Mouse (Mus musculus): ENCODE data around the gene Grxcr1. TPM values are rescaled to one million over a fixed set of nuclear protein-coding genes. Genes with fewer than 3 reads are reported as not detected.

The Grxcr1 gene
- polyA plus RNA-seq, 1 experiment from 2014 or later, result not detected

DNA sequence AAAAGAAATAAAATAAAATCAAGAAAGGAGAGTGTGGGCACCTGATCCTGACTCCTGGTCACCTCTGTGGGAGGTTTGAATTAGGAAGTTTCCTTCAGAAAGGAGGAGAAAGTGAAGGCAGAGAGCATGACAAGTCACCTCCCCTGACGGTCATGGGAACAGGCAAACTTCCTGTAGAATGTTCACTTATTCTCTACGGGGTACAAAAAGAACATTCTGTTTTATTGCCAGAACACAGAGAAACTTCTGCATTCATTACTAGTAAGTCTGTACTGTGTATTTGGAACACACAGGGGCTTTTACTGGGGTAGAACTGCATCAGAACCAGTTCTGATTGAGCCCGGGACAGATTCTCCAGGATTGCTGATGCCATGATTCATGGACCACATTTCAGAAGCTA, 55.5 kb downstream of the Grxcr1 start:
- Histone ChIP-seq H3K27ac (replicated peaks) (no peak overlapping the region), H3K4me1 (no peaks in the 10 kb centered on the region), H3K4me3 (no peak overlapping the region), H3K9ac (no peak overlapping the region), H3K4me2 (no peak overlapping the region), H3K36me3 (no peaks in the 10 kb centered on the region), H3K27me3 (replicated peaks) (no peaks in the 10 kb centered on the region), H3K9me3 (no peaks in the 10 kb centered on the region)
- ATAC-seq (ENCODE audit: extremely low read depth, insufficient number of reproducible peaks, low FRiP score, low TSS enrichment), result no peak
- 70% methylated on average over 3 of the region's 3 CpGs for WGBS

GRCm38 (mm10) chr5:68093085-68093484, 61.5 kb downstream of the Grxcr1 start:
- no peak for ATAC-seq (ENCODE audit: extremely low read depth, insufficient number of reproducible peaks, low FRiP score, low TSS enrichment)
- Histone ChIP-seq H3K27ac (replicated peaks) (no peak overlapping the region), H3K9me3 (no peaks in the 10 kb centered on the region), H3K4me1 (no peaks in the 10 kb centered on the region), H3K27me3 (replicated peaks) (no peaks in the 10 kb centered on the region), H3K36me3 (no peaks in the 10 kb centered on the region), H3K4me2 (no peak overlapping the region), H3K4me3 (no peak overlapping the region), H3K9ac (no peak overlapping the region)
- 39% methylated on average over 2 of the region's 2 CpGs for WGBS

GRCm38 (mm10) chr5:68097665-68098624, 66.3 kb downstream of the Grxcr1 start:
- 70% methylated on average over 5 of the region's 5 CpGs for WGBS
- no peaks in the 10 kb centered on the region for H3K36me3 ChIP-seq
- H3K4me1 ChIP-seq, result no peaks in the 10 kb centered on the region
- no peaks in the 10 kb centered on the region for H3K27me3 ChIP-seq (replicated peaks)
- H3K27ac ChIP-seq (replicated peaks), result no peak overlapping the region
- H3K4me2 ChIP-seq, result no peak overlapping the region
- H3K9me3 ChIP-seq, result no peaks in the 10 kb centered on the region
- H3K9ac ChIP-seq, result no peak overlapping the region
- no peak overlapping the region for H3K4me3 ChIP-seq
- ATAC-seq (ENCODE audit: extremely low read depth, insufficient number of reproducible peaks, low FRiP score, low TSS enrichment), result no peak

DNA sequence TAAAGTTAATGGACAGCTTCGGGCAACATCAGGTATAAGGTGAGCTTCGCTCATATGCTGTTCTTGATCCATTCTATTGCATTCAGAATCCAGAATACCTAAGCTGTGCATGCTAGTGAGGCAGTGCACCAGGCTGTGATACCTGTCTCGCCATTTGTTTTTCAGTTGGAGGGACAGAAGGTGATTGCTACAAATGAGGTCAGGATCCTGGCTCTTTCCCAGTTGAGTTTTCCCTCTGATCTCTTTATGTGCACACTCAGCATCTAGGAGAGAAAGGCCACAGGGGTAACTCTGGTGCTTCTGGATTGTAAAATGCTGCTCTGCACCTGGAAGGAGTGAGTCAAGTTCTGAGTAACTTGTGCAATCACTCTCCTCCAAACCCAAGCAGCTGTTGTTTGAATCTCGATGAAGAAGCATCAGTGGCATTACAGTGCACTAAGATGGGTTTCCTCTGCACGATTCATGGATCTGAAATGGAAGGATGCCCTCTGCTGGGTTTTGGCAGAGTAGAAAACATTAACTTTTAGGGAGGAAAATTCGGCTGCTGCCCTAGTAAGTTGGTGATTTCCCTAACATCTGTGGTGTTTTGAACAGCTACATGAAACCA, 80.9 kb downstream of the Grxcr1 start:
- WGBS, result 54% methylated on average over 6 of the region's 6 CpGs

DNA sequence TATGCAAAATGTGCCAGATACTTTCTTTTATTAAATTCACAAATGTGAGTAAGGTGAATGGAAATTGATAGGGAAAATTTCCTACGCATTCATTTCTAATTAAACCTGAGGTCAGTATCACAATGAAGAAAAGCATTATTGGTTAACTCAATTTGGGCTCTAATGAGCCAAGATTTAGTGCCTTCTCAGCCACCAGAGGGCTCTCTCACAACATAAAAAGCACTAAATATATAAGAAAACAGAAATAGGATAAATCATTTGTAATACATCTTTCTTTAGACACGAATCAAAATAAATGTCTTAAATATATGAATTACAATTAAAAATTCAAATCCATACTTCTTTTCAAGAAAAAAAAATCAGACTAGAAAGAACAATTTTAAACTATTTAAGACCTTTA, 89.2 kb downstream of the Grxcr1 start:
- no peak overlapping the region for H3K9ac ChIP-seq
- H3K4me1 ChIP-seq, result no peaks in the 10 kb centered on the region
- no peak for ATAC-seq (ENCODE audit: extremely low read depth, insufficient number of reproducible peaks, low FRiP score, low TSS enrichment)
- H3K4me3 ChIP-seq, result no peak overlapping the region
- H3K36me3 ChIP-seq, result no peaks in the 10 kb centered on the region
- no peaks in the 10 kb centered on the region for H3K9me3 ChIP-seq
- WGBS, result 35% methylated on average over 2 of the region's 2 CpGs
- no peak overlapping the region for H3K27ac ChIP-seq (replicated peaks)
- H3K4me2 ChIP-seq, result no peak overlapping the region
- H3K27me3 ChIP-seq (replicated peaks), result no peaks in the 10 kb centered on the region

More for the DNA sequence above, 80.9 kb downstream of the Grxcr1 start:
- Histone ChIP-seq H3K27ac (replicated peaks) (no peak overlapping the region), H3K9ac (no peak overlapping the region), H3K4me2 (no peak overlapping the region), H3K4me3 (no peak overlapping the region), H3K9me3 (no peaks in the 10 kb centered on the region), H3K27me3 (replicated peaks) (no peaks in the 10 kb centered on the region), H3K36me3 (no peaks in the 10 kb centered on the region), H3K4me1 (no peaks in the 10 kb centered on the region)
- no peak for ATAC-seq (ENCODE audit: extremely low read depth, insufficient number of reproducible peaks, low FRiP score, low TSS enrichment)

GRCm38 (mm10) chr5:68122883-68123282, 91.2 kb downstream of the Grxcr1 start:
- Histone ChIP-seq H3K9ac (no peak overlapping the region), H3K4me3 (no peak overlapping the region), H3K9me3 (no peaks in the 10 kb centered on the region), H3K27ac (replicated peaks) (no peak overlapping the region), H3K36me3 (no peaks in the 10 kb centered on the region), H3K4me1 (no peaks in the 10 kb centered on the region), H3K27me3 (replicated peaks) (no peaks in the 10 kb centered on the region), H3K4me2 (no peak overlapping the region)
- no peak for ATAC-seq (ENCODE audit: extremely low read depth, insufficient number of reproducible peaks, low FRiP score, low TSS enrichment)
- 69% methylated on average over 3 of the region's 3 CpGs for WGBS

- H3K4me3 ChIP-seq, result no peak overlapping the region
- 76% methylated on average over 1 of the region's 1 CpGs for WGBS
- no peaks in the 10 kb centered on the region for H3K27me3 ChIP-seq (replicated peaks)
- ATAC-seq (ENCODE audit: extremely low read depth, insufficient number of reproducible peaks, low FRiP score, low TSS enrichment), result no peak
- H3K36me3 ChIP-seq, result no peaks in the 10 kb centered on the region
- no peaks in the 10 kb centered on the region for H3K4me1 ChIP-seq
- H3K27ac ChIP-seq (replicated peaks), result no peak overlapping the region
- no peak overlapping the region for H3K9ac ChIP-seq
- H3K9me3 ChIP-seq, result no peaks in the 10 kb centered on the region
- H3K4me2 ChIP-seq, result no peak overlapping the region
Measured at GRCm38 (mm10) chr5:68125478-68125877, 93.8 kb downstream of the Grxcr1 start.

GRCm38 (mm10) chr5:68128421-68128820, 96.8 kb downstream of the Grxcr1 start:
- Histone ChIP-seq H3K36me3 (no peaks in the 10 kb centered on the region), H3K27ac (replicated peaks) (no peak overlapping the region), H3K4me2 (no peak overlapping the region), H3K4me1 (no peaks in the 10 kb centered on the region), H3K27me3 (replicated peaks) (no peaks in the 10 kb centered on the region), H3K4me3 (no peak overlapping the region), H3K9ac (no peak overlapping the region), H3K9me3 (no peaks in the 10 kb centered on the region)
- WGBS, result 14% methylated on average over 4 of the region's 4 CpGs
- ATAC-seq (ENCODE audit: extremely low read depth, insufficient number of reproducible peaks, low FRiP score, low TSS enrichment), result no peak

DNA sequence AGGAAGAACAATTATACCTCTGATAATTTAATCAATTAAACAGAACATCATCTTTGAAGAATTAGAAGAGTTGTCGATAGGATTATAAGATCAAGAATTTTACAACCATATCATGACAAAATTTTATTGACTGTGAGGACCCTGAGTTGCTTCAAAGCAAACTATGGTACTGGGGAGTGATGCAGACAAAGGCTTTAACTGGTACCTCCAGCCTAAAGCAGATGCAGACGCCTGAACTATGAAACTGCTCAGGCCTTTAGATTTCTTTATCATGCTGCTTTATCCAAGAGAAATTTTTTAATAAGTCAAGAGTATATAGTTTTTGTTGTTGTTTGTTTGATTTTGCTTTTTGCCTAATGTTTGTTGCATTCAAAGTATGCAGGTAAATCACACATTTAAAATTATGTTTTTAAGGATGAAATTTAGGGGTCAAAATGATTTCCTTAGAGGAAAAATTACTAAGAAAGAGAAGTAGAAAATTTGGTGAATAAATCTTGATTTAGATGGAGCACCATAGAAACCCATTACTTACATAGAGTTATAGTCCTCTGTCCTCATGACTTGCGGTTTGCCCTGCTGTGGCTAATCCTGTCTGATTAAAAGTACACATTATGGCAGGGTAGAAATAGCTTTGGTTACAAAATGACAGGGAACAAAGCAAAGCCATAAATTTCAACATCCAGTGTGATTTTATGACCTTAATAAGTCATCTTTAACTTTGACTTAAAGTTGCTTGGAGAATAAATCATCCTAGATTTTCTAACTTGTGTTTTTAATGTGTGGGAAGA, 97.4 kb downstream of the Grxcr1 start:
- no peak for ATAC-seq (ENCODE audit: extremely low read depth, insufficient number of reproducible peaks, low FRiP score, low TSS enrichment)
- Histone ChIP-seq H3K36me3 (no peaks in the 10 kb centered on the region), H3K4me1 (no peaks in the 10 kb centered on the region), H3K27ac (replicated peaks) (no peak overlapping the region), H3K27me3 (replicated peaks) (no peaks in the 10 kb centered on the region), H3K9ac (no peak overlapping the region), H3K4me2 (no peak overlapping the region), H3K4me3 (no peak overlapping the region), H3K9me3 (no peaks in the 10 kb centered on the region)
- 80% methylated on average over 3 of the region's 3 CpGs for WGBS

- ATAC-seq (ENCODE audit: extremely low read depth, insufficient number of reproducible peaks, low FRiP score, low TSS enrichment), result no peak
- H3K27me3 ChIP-seq (replicated peaks), result no peaks in the 10 kb centered on the region
- H3K4me3 ChIP-seq, result no peak overlapping the region
- no peaks in the 10 kb centered on the region for H3K36me3 ChIP-seq
- H3K4me2 ChIP-seq, result no peak overlapping the region
- H3K27ac ChIP-seq (replicated peaks), result no peak overlapping the region
- no peaks in the 10 kb centered on the region for H3K9me3 ChIP-seq
- H3K9ac ChIP-seq, result no peak overlapping the region
- WGBS, result 71% methylated on average over 1 of the region's 1 CpGs
- H3K4me1 ChIP-seq, result no peaks in the 10 kb centered on the region
Measured at GRCm38 (mm10) chr5:68146818-68147217, 115.2 kb downstream of the Grxcr1 start.

GRCm38 (mm10) chr5:68149946-68150345, 118.3 kb downstream of the Grxcr1 start:
- no peak overlapping the region for H3K4me2 ChIP-seq
- H3K9me3 ChIP-seq, result no peaks in the 10 kb centered on the region
- no peak overlapping the region for H3K27ac ChIP-seq (replicated peaks)
- H3K4me1 ChIP-seq, result no peaks in the 10 kb centered on the region
- H3K9ac ChIP-seq, result no peak overlapping the region
- no peaks in the 10 kb centered on the region for H3K27me3 ChIP-seq (replicated peaks)
- H3K36me3 ChIP-seq, result no peaks in the 10 kb centered on the region
- no peak overlapping the region for H3K4me3 ChIP-seq
- ATAC-seq (ENCODE audit: extremely low read depth, insufficient number of reproducible peaks, low FRiP score, low TSS enrichment), result no peak
- 49% methylated on average over 3 of the region's 3 CpGs for WGBS
